Mouse (Mus musculus) gastrocnemius, postnatal 4 days (tissue): ENCODE measurements at regions not wholly inside any gene's neighbourhood (a gene's known extent, or its start where the extent isn't known, plus 50 kb on each side); places are given as distances from the start of the nearest gene placed in this dataset.
"Not testable (repeated sequence)": the region's sequence is repeated elsewhere in the genome, so short reads cannot be mapped to it uniquely, and the experiment has no call there.

ENCODE experiments used
- DNase-seq, 2 experiments: peaks; one replicate each; pipeline ENCODE4 v3.0.0; 2021 to 2022; ENCODE audit warnings: low spot score in 2 of 2, mixed read lengths in 2 of 2

DNA sequence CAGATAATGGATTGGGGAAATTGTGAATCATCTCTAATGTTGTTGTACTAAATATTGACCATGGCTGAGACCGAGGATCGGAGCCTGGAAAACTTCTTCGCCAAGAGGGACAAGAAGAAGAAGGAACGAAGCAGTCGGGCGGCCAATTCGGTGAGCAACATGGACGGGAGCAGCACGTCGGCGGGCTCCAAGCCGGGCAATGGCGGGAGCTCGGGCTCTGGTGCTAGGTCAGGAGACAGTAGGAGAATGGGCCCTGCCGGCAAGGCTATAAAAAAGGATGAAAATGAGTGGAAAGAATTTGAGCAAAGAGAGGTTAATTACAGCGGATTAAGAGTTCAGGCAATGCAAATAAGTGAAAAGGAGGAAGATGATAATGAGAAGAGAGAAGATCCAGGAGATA, 55.0 kb upstream of the Zfp990 start:
- DNase-seq: peak in 1 of 2 experiments; percentile 45

DNA sequence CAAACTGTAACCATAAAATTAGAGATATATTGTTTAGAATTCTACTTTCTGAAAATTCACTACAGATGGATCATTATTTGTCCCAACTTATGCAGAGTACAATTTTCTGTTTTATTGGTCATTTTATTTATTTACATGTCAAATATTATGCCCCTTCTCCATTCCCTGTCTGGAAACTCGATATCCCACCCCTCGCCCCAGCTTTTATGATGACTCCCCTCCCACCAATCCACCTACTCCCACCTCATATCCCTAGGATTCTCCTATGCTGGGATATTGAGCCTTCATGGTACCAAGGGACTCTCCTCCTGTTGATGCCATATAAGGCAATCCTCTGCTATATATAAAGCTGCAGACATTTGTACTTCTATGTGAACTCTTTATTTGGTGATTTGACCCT, 62.0 kb upstream of the Zfp990 start:
- no peak for DNase-seq

DNA sequence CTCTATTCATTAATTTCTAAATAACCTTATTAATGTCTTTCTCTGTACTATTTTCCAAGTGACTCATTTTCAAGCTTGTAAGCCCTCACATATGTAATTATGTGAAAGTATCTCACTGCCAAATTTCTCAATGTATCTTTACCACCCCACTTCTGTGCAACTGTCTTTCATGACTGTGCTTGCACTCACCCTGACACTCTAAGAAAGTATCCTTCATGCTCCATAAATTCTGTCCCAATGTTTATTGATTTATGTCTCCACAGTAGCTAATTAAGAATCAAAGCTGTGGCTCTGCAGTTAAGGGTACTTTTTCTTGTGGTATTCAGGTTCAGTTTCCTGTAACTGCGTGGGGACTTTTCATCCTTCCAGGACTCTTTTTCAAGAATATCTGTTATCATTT, 73.8 kb upstream of the Zfp990 start:
- DNase-seq: not testable (repeated sequence)

DNA sequence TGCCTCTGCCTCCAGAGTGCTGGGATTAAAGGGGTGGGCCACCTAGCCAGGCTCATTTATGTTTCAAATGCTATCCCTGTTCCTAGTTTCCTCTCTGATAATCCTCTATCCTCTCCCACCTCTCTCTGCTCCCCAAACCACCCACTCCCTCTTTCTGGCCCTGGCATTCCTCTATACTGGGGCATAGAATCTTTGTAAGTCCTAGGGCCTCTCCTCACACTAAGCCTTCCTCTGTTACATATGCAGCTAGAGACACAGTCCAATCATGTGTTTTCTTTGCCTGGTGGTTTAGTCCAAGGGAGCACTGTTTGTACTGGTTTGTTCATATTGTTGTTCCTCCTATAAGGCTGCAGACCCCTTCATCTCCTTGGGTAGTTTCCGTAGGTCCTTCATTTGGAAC, 76.0 kb upstream of the Zfp990 start:
- DNase-seq: no peak

DNA sequence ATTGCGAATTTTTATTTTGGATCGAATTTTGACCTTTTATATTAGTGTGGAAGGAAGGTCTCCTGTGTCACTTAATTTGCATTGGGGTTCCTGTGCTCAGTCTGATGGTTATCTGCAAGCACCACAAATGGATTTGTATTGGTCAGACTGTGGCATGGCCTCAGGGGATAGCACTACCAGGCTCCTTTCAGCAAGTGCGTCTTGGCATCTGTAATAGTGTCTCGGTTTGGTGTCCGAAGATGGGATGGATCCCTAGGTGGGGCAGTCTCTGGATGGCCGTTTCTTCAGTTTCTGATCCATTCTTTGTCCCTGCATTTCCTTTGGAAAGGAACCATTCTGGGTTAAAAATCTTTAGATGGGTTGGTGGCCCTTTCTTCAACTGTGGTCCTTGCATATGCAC, 76.5 kb upstream of the Zfp990 start:
- DNase-seq: peak in 1 of 2 experiments; percentile 26

DNA sequence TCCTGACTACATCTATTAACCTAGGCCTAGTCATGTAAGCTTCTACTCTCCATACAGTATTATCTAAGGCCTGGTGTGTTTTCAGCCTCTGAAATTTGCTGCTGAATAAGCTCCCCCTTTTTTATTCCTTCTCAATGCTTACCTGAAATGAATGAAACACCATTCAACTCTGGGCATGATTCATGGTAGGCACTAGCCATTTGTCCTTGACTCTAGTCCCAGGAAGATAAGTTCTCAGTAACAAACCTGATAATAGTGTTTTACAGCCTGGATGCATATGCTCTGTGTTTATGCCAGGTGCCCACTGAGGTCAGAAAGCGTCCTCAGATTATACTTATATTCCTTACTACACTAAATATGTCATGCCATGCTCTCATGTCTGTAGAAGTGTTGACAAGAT, 77.3 kb upstream of the Zfp990 start:
- not testable (repeated sequence) for DNase-seq

DNA sequence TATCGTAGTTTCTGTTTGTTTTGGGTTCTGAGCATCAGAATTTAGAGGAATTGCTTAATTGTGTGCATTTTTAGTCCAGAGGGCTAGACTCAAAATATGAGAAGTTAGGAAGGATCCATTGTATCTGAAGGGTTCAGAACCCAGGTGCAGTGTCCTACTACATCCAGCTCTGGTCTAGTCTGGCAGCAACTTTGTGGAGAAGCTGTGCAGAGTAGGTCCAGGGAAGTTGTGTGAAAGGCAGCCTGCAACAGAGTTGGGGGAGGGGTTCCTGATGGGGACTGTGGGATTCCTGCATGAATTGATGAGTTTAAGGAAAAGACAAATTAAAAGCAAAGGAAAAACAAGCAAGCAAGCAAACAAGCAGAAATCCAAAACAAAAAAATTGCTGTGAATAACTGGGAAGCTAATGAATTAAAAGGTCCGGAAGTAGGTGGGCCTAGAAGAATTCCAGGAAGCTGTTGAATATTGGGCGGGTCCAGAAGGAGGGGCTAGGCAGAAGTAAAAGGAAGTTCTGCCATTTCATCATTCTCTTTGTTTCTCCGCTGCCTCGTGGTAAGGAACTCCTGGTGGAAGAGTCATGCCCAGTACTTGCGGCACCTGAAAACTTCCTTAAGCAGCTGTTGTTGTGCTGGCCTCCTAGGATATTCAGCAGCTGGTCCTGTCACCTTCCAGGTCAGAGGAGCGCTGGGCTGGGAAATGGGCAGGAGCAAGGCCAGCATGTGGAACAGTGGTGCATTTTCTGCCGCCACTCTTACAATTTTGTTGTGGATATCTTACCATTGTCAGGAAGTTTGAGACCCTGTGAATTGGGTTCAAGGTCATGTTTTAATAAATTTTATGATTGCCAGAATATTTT, 78.4 kb upstream of the Zfp990 start:
- no peak for DNase-seq

DNA sequence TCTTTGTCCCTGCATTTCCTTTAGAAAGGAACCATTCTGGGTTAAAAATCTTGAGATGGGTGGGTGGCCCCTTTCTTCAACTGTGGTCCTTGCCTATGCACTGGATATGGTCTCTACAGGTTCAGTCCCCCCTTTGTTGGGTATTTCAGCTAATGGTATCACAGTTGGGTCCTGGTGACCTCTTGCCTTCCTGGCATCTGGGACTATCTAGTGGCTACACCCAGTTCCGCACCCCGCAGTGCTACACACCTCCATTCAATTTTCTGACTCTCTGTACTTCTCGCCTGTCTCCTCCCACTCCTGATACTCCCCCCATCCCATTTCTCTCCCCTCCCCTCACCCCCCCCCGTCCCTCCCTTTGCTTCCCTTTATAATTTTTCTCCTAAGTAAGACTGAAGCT, 92.7 kb upstream of the Zfp990 start:
- DNase-seq: not testable (repeated sequence)

DNA sequence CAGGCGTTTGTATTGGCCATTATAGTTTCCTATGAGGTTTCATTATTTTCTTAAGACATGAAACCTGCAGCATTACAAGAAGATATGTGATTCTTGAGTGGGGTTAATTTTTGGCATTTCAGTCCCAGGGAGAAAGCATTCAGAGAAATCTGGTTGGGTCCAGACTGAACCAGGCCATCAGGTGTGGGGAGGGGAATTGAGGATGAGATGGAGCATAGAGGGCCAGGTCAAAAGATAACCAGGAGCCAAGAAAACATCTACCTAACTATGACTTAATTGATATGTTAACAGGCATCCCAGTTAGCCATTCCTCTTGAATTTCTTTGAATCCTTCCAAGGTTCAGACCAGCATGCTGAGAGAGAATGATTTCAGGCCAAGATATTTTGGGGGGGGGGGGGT, 96.2 kb upstream of the Tnfrsf8 start:
- no peak for DNase-seq

DNA sequence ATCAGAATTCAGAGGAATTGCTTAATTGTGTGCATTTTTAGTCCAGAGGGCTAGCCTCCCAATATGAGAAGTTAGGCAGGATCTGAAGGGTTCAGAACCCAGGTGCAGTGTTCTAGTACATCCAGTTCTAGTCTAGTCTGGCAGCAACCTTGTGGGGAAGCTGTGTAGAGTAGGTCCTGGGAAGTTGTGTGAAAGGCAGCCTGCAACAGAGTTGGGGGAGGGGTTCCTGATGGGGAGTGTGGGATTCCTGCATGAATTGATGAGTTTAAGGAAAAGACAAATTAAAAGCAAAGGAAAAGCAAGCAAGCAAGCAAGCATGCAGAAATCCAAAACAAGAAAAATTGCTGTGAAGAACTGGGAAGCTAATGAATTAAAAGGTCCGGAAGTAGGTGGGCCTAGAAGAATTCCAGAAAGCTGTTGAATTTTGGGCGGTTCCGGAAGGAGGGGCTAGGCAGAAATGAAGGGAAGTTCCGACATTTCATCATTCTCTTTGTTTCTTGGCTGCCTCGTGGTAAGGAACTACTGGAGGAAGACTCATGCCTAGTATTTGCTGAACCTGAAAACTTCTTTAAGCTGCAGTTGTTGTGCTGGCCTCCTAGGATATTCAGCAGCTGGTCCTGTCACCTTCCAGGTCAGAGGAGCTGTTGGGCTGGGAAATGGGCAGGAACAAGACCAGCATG, 95.0 kb upstream of the Tnfrsf8 start:
- no peak for DNase-seq

DNA sequence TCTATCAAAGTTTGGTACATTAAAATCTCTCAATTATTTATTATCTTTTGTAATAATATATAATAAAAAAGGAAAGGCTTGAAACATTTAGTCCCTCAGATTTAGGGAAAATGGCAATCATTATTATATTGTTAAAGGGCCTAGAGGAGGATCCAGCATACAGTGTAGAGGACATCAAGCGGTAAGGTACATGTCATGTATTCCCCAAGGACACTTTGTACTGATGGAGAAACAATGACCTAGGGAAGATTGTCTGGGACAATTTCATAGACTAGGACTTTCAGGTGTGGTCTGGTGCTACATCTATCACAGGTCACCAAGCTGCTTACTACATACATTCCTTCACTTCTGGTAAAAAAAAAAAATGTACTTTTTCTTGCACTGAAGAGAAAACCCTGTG, 91.1 kb upstream of the Tnfrsf8 start:
- not testable (repeated sequence) for DNase-seq

DNA sequence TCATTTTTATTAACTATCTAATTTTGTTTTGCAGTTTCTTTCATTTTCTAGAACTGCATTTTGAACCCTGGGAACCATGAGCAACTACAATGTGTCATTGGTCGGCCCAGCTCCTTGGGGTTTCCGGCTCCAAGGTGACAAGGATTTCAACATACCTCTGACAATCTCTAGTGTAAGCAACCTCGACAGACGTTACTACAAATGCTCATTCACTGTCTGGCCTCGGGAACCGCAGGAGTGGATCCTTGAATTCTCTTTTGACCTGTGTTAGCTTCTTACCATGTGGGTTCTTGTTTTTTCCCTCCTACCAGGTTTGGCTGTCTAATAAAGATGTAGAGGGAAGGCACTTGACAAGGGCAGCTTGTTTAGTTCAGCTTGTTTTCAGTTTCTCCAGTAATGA, 89.3 kb upstream of the Tnfrsf8 start:
- DNase-seq: not testable (repeated sequence)

DNA sequence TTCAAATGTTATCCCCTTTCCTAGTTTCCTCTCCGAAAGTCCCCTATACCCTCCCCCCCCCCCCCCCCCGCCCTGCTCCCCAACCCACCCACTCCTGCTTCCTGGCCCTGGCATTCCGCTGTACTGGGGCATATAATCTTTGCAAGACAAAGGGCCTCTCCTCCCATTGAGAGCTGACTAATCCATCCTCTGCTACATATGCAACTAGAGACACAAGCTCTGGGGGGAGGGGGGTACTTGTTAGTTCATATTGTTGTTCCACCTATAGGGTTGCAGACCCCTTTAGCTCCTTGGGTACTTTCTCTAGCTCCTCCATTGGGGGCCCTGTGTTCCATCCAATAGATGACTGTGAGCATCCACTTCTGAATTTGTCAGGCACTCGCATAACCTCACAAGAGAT, 63.9 kb upstream of the Tnfrsf8 start:
- DNase-seq: not testable (repeated sequence)

DNA sequence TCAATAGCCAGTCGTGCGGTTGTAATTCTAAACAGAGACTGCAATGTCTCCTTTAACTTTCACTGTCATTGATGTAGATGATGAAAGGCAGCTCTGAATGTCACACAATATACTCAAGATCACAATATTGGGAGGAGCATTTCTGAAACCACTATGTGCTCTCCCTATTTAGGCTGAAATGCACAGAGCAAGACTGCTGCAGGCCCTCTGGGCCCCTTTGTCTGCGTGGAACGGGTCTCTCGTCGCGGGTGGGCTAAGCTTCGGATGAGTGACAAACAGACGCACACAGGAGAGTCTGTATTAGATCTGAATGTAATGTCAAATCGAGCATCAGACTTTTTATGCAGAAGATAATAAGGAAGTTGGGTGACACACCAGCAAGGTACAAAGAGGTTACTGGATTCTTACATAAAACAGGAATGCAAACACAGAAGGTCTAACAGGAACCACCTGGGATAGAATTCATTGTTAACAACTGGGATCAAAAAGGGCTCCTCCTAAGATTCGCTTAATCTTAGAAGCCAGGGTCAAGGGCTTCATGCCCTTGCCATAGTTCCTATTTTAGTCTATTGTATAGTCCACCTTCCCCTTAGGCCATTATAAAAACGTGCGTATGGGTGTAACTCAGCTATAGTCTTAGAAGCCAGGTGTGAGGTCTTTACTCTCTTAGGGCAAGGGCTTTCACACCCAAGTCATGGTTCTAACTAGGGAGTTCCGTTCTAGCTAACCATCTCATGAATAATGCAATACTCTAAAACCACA, 62.5 kb upstream of the Tnfrsf8 start:
- DNase-seq: not testable (repeated sequence)

DNA sequence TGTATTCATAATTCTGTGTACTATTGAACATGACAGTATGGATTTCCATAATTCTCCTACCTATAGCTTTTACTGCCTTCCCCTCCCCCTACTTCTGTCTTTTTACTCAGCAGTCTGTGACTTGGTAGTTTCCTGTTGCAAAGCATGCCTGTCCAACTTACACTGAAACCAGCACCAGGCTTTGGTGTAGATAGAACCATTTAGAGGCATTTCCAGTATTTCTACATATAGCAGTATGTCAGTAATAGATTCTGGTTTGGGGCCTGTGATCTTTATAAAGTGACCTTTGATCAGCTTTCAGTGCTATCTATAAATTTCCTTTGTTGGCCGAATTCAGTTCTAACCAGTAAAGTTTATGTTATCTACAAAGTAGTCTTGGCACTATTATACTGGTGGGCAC, 54.8 kb upstream of the Tnfrsf8 start:
- no peak for DNase-seq

DNA sequence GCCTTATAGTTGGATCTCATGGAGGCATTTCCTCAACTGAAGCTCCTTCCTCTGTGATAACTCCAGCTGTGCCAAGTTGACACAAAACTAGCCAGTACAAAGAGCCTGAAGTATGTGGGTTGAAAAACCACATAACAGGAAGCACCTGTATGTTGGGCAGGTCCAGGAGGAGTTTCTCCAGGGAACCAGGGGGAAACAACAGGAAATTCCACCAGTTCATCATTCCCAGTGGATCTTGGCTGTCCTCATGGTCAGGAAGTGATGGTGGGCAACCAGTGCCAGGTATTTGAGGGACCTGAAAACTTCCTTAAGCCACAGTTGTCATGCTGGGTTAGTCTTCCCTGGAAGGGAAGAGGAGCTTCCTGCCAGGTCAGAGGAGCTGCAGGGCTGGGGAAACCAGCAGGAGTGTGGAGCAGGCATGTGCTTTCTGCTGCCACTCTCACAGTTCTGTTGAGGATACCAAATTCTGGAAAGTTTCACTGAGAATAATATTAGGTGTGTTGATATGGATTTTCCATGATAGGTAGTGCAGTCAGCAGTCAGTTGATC, 52.4 kb upstream of the Tnfrsf8 start:
- DNase-seq: no peak

DNA sequence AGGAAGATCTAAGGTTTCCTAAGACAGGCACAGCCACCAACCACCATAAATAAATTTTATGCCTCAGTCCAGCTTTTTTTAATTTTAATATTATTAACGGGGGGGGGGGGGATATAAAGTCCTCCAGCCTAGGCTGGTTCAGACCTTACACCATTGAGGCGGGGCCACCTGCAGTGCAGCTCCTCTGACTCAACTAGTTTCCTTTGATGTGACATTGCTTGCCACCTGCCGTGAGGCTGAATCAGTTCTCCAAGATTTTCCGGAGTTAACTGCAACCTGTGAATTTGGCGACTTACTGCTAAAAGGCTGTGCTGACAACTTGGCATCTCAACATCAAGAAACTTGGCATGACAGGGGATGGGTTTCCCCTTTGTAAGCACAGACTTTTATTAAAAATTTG, 51.3 kb upstream of the Tnfrsf8 start:
- no peak for DNase-seq

DNA sequence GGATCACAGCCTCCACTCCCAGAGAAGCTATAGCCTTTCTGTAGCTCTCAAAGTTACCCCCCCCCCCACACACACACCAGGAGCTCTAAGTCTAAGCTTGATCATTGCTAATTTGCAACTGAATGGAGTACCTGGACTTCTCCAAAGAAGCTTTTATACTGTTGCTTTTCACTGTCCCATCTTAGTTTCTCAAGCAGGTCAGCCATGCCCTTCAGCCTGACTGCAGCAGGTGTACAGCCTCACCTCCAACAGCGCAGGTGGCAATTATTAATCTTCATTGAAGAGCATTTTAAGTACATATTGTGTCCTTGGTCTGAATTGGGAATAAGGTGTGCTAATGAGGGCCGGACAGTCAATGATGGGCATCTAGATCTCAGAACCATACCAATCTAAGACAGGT, 50.8 kb upstream of the Tnfrsf8 start:
- not testable (repeated sequence) for DNase-seq
